Mouse (Mus musculus): ENCODE measurements around the gene Sv2b. TPM values are rescaled to one million over a fixed set of nuclear protein-coding genes. Genes with fewer than 3 reads are reported as not detected.
"Not testable (repeated sequence)": the region's sequence is repeated elsewhere in the genome, so short reads cannot be mapped to it uniquely, and the experiment has no call there.

Sv2b gene
- polyA plus RNA-seq, 1 experiment from 2014 or later, result not detected

- H3K4me3 ChIP-seq (ENCODE audit: inconsistent target), result no peak overlapping the region
- no peaks in the 10 kb centered on the region for H3K79me2 ChIP-seq (ENCODE audit: inconsistent target)
- no peaks in the 10 kb centered on the region for H3K36me3 ChIP-seq (ENCODE audit: inconsistent target)
- WGBS (ENCODE audit: missing documents), result 81% methylated on average over 3 of the region's 3 CpGs
- no peak overlapping the region for H3K27ac ChIP-seq
Measured at GRCm38 (mm10) chr7:75207965-75208644, 101.0 kb downstream of the Sv2b start.

- Histone ChIP-seq H3K79me2 (ENCODE audit: inconsistent target) (no peaks in the 10 kb centered on the region), H3K4me3 (ENCODE audit: inconsistent target) (no peak overlapping the region), H3K36me3 (ENCODE audit: inconsistent target) (no peaks in the 10 kb centered on the region), H3K27ac (no peak overlapping the region)
- WGBS (ENCODE audit: missing documents), result 94% methylated on average over 3 of the region's 3 CpGs
Measured at GRCm38 (mm10) chr7:75206671-75207070, 102.4 kb downstream of the Sv2b start.

- H3K4me3 ChIP-seq (ENCODE audit: inconsistent target), result no peak overlapping the region
- no peaks in the 10 kb centered on the region for H3K79me2 ChIP-seq (ENCODE audit: inconsistent target)
- H3K27ac ChIP-seq, result no peak overlapping the region
- WGBS (ENCODE audit: missing documents), result 86% methylated on average over 3 of the region's 3 CpGs
- no peaks in the 10 kb centered on the region for H3K36me3 ChIP-seq (ENCODE audit: inconsistent target)
Measured at GRCm38 (mm10) chr7:75205386-75205785, 103.7 kb downstream of the Sv2b start.

GRCm38 (mm10) chr7:75194919-75195230, 114.2 kb downstream of the Sv2b start:
- H3K27ac ChIP-seq; H3K4me3 ChIP-seq (ENCODE audit: inconsistent target); H3K36me3 ChIP-seq (ENCODE audit: inconsistent target); H3K79me2 ChIP-seq (ENCODE audit: inconsistent target): not testable (repeated sequence)
- WGBS (ENCODE audit: missing documents), result no CpG with 5 or more reads among the region's 1 CpGs

GRCm38 (mm10) chr7:75194158-75194918, 114.7 kb downstream of the Sv2b start:
- Histone ChIP-seq H3K27ac (no peak overlapping the region), H3K4me3 (ENCODE audit: inconsistent target) (no peak overlapping the region), H3K79me2 (ENCODE audit: inconsistent target) (no peaks in the 10 kb centered on the region), H3K36me3 (ENCODE audit: inconsistent target) (no peaks in the 10 kb centered on the region)
- WGBS (ENCODE audit: missing documents), result 100% methylated on average over 4 of the region's 4 CpGs

- Histone ChIP-seq H3K27ac (no peak overlapping the region), H3K4me3 (ENCODE audit: inconsistent target) (no peak overlapping the region), H3K79me2 (ENCODE audit: inconsistent target) (no peaks in the 10 kb centered on the region), H3K36me3 (ENCODE audit: inconsistent target) (no peaks in the 10 kb centered on the region)
- WGBS (ENCODE audit: missing documents), result 9% methylated on average over 3 of the region's 3 CpGs
Measured at GRCm38 (mm10) chr7:75190192-75190591, 118.9 kb downstream of the Sv2b start.

GRCm38 (mm10) chr7:75175042-75175441, 134.0 kb downstream of the Sv2b start:
- 79% methylated on average over 3 of the region's 3 CpGs for WGBS (ENCODE audit: missing documents)
- H3K4me3 ChIP-seq (ENCODE audit: inconsistent target), result no peak overlapping the region
- no peaks in the 10 kb centered on the region for H3K79me2 ChIP-seq (ENCODE audit: inconsistent target)
- H3K36me3 ChIP-seq (ENCODE audit: inconsistent target), result no peaks in the 10 kb centered on the region
- H3K27ac ChIP-seq, result no peak overlapping the region

GRCm38 (mm10) chr7:75167481-75167880, 141.6 kb downstream of the Sv2b start:
- Histone ChIP-seq H3K4me3 (ENCODE audit: inconsistent target) (no peak overlapping the region), H3K79me2 (ENCODE audit: inconsistent target) (no peaks in the 10 kb centered on the region), H3K27ac (no peak overlapping the region), H3K36me3 (ENCODE audit: inconsistent target) (no peaks in the 10 kb centered on the region)
- 94% methylated on average over 3 of the region's 3 CpGs for WGBS (ENCODE audit: missing documents)

GRCm38 (mm10) chr7:75147174-75147573, 161.9 kb downstream of the Sv2b start:
- Histone ChIP-seq H3K79me2 (ENCODE audit: inconsistent target) (no peaks in the 10 kb centered on the region), H3K36me3 (ENCODE audit: inconsistent target) (no peaks in the 10 kb centered on the region), H3K4me3 (ENCODE audit: inconsistent target) (no peak overlapping the region), H3K27ac (no peak overlapping the region)
- 100% methylated on average over 1 of the region's 1 CpGs for WGBS (ENCODE audit: missing documents)

GRCm38 (mm10) chr7:75142800-75143199, 166.3 kb downstream of the Sv2b start:
- no peak overlapping the region for H3K4me3 ChIP-seq (ENCODE audit: inconsistent target)
- 12% methylated on average over 2 of the region's 2 CpGs for WGBS (ENCODE audit: missing documents)
- H3K27ac ChIP-seq, result no peak overlapping the region
- no peaks in the 10 kb centered on the region for H3K36me3 ChIP-seq (ENCODE audit: inconsistent target)
- H3K79me2 ChIP-seq (ENCODE audit: inconsistent target), result no peaks in the 10 kb centered on the region

- H3K27ac ChIP-seq, result no peak overlapping the region
- H3K79me2 ChIP-seq (ENCODE audit: inconsistent target), result no peaks in the 10 kb centered on the region
- H3K4me3 ChIP-seq (ENCODE audit: inconsistent target), result no peak overlapping the region
- 20% methylated on average over 17 of the region's 17 CpGs for WGBS (ENCODE audit: missing documents)
- H3K36me3 ChIP-seq (ENCODE audit: inconsistent target), result no peaks in the 10 kb centered on the region
Measured at GRCm38 (mm10) chr7:75141919-75142700, 167.0 kb downstream of the Sv2b start.

- Histone ChIP-seq H3K36me3 (ENCODE audit: inconsistent target) (no peaks in the 10 kb centered on the region), H3K27ac (no peak overlapping the region)
Measured at GRCm38 (mm10) chr7:75139306-75139705, 169.8 kb downstream of the Sv2b start.

GRCm38 (mm10) chr7:75134710-75135617, 174.1 kb downstream of the Sv2b start:
- 40% methylated on average over 11 of the region's 15 CpGs for WGBS (ENCODE audit: missing documents)
- Histone ChIP-seq H3K4me3 (ENCODE audit: inconsistent target) (no peak overlapping the region), H3K79me2 (ENCODE audit: inconsistent target) (no peaks in the 10 kb centered on the region), H3K36me3 (ENCODE audit: inconsistent target) (no peaks in the 10 kb centered on the region), H3K27ac (no peak overlapping the region)

More at GRCm38 (mm10) chr7:75139306-75139705, 169.8 kb downstream of the Sv2b start:
- no peaks in the 10 kb centered on the region for H3K79me2 ChIP-seq (ENCODE audit: inconsistent target)
- WGBS (ENCODE audit: missing documents), result 100% methylated on average over 1 of the region's 2 CpGs
- no peak overlapping the region for H3K4me3 ChIP-seq (ENCODE audit: inconsistent target)

- Histone ChIP-seq H3K36me3 (ENCODE audit: inconsistent target) (no peaks in the 10 kb centered on the region), H3K79me2 (ENCODE audit: inconsistent target) (no peaks in the 10 kb centered on the region)
- WGBS (ENCODE audit: missing documents), result 92% methylated on average over 4 of the region's 4 CpGs
Measured at GRCm38 (mm10) chr7:75128036-75128435, 181.0 kb downstream of the Sv2b start.

More at GRCm38 (mm10) chr7:75128036-75128435, 181.0 kb downstream of the Sv2b start:
- no peak overlapping the region for H3K27ac ChIP-seq
- H3K4me3 ChIP-seq (ENCODE audit: inconsistent target), result no peak overlapping the region
